Mouse (Mus musculus) heart, embryonic 16.5 days (tissue): ENCODE results near the gene Nid1. TPM values are rescaled to one million over a fixed set of nuclear protein-coding genes. Genes with fewer than 3 reads are reported as not detected.

ENCODE experiments used
- ATAC-seq: fragments of 200-750 bp; cut with Nextera tagmentation; replicated peaks from 2 replicates; pipeline ENCODE4 v1.8.0; 2017; ENCODE audit warnings: moderate number of reproducible peaks; ENCODE audit not compliant: insufficient read depth, low FRiP score; ENCODE audit errors: extremely low read depth
- H3K27ac ChIP-seq: fragments of 300-500 bp; sonication (generic); 2 replicates; pipeline ENCODE4 v1.5.1; 2014; ENCODE audit warnings: mild to moderate bottlenecking, low read length, control low read depth, moderate library complexity
- H3K27me3 ChIP-seq: fragments of 300-500 bp; sonication (generic); 2 replicates; pipeline ENCODE4 v1.6.1; 2014; ENCODE audit warnings: low read length, mixed read lengths; ENCODE audit not compliant: control insufficient read depth, insufficient read depth
- H3K36me3 ChIP-seq: fragments of 300-500 bp; sonication (generic); 2 replicates; pipeline ENCODE4 v1.6.1; 2014; ENCODE audit not compliant: control insufficient read depth, insufficient read depth
- H3K4me1 ChIP-seq: fragments of 300-500 bp; sonication (generic); 2 replicates; pipeline ENCODE4 v1.6.1; 2014; ENCODE audit warnings: low read length, mixed read lengths; ENCODE audit not compliant: control insufficient read depth, insufficient read depth
- H3K4me2 ChIP-seq: fragments of 300-500 bp; sonication (generic); 2 replicates; pipeline ENCODE4 v1.6.1; 2014; ENCODE audit warnings: low read depth, mild to moderate bottlenecking, control low read depth, low read length
- H3K4me3 ChIP-seq: fragments of 300-500 bp; sonication (generic); 2 replicates; pipeline ENCODE4 v1.5.1; 2014; ENCODE audit warnings: mild to moderate bottlenecking, control low read depth, low read length
- H3K9ac ChIP-seq: fragments of 300-500 bp; sonication (generic); 2 replicates; pipeline ENCODE4 v1.6.1; 2014; ENCODE audit warnings: low read length, control low read depth
- H3K9me3 ChIP-seq: fragments of 300-500 bp; sonication (generic); replicated peaks from 2 replicates; pipeline ENCODE4 v1.6.1; 2016; ENCODE audit warnings: low read length; ENCODE audit not compliant: control insufficient read depth
- WGBS: fragments of 180-500 bp; shearing (Covaris S2); extraction: QIAGEN DNeasy Blood & Tissue Kit; methylation state at CpG from one replicate; pipeline ENCODE4 v1.1.7; 2014; 5-methylcytosine and 5-hydroxymethylcytosine counted together
- polyA plus RNA-seq: library from polyadenylated mRNA; unstranded; fragments of >200 nt; fragmentation: Nextera tagmentation; extraction: Ambion mirVana; gene quantifications from 2 replicates; pipeline ENCODE4 v1.2.1, GENCODE M21; 2015

Gene Nid1
- polyA plus RNA-seq, 1 experiment from 2014 or later, result 91.9 TPM

GRCm38 (mm10) chr13:13520436-13520835 is 83.1 kb downstream of the Nid1 start:
- 84% methylated on average over 5 of the region's 5 CpGs for WGBS
- H3K27ac ChIP-seq, result no peak overlapping the region
- 0 out of 2 replicates have a peak, but pooled peaks cover 2% of the 10 kb centered on the region for H3K9me3 ChIP-seq
- H3K27me3 ChIP-seq, result no peaks in the 10 kb centered on the region
- ATAC-seq, result no peak
- H3K4me3 ChIP-seq, result no peak overlapping the region
- H3K4me1 ChIP-seq, result peaks cover 9% of the 10 kb centered on the region
- H3K4me2 ChIP-seq, result no peak overlapping the region
- no peak overlapping the region for H3K9ac ChIP-seq
- no peaks in the 10 kb centered on the region for H3K36me3 ChIP-seq

- H3K9me3 ChIP-seq, result no peaks in the 10 kb centered on the region
- no peak; the same call in 1 of the 2 replicates for ATAC-seq
- no peak overlapping the region for H3K4me2 ChIP-seq
- 61% methylated on average over 9 of the region's 9 CpGs for WGBS
- peaks cover 7% of the 10 kb centered on the region for H3K4me1 ChIP-seq
- no peak overlapping the region for H3K4me3 ChIP-seq
- no peak overlapping the region for H3K9ac ChIP-seq
- peak overlapping the region; percentile 46; the same call in 1 of the 2 replicates for H3K27ac ChIP-seq
- H3K36me3 ChIP-seq, result no peaks in the 10 kb centered on the region
- no peaks in the 10 kb centered on the region for H3K27me3 ChIP-seq
These were observed 86.6 kb downstream of the Nid1 start for GRCm38 (mm10) chr13:13523625-13524584.

- H3K4me2 ChIP-seq, result no peak overlapping the region
- no peaks in the 10 kb centered on the region for H3K36me3 ChIP-seq
- no peak overlapping the region for H3K4me3 ChIP-seq
- no peaks in the 10 kb centered on the region for H3K9me3 ChIP-seq
- WGBS, result 90% methylated on average over 2 of the region's 2 CpGs
- no peak overlapping the region for H3K9ac ChIP-seq
- H3K4me1 ChIP-seq, result peaks cover 7% of the 10 kb centered on the region
- ATAC-seq, result no peak
- no peaks in the 10 kb centered on the region for H3K27me3 ChIP-seq
- H3K27ac ChIP-seq, result no peak overlapping the region
These were observed 87.9 kb downstream of the Nid1 start for GRCm38 (mm10) chr13:13525205-13525604.

GRCm38 (mm10) chr13:13525877-13526276 is 88.5 kb downstream of the Nid1 start:
- no peak for ATAC-seq
- H3K4me3 ChIP-seq, result no peak overlapping the region
- H3K36me3 ChIP-seq, result no peaks in the 10 kb centered on the region
- no peak overlapping the region for H3K4me2 ChIP-seq
- H3K9me3 ChIP-seq, result no peaks in the 10 kb centered on the region
- H3K27ac ChIP-seq, result no peak overlapping the region
- no peaks in the 10 kb centered on the region for H3K27me3 ChIP-seq
- WGBS, result 82% methylated on average over 5 of the region's 5 CpGs
- peaks cover 7% of the 10 kb centered on the region for H3K4me1 ChIP-seq
- H3K9ac ChIP-seq, result no peak overlapping the region

- Histone ChIP-seq H3K9me3 (no peaks in the 10 kb centered on the region), H3K27me3 (no peaks in the 10 kb centered on the region), H3K4me1 (peaks cover 19% of the 10 kb centered on the region), H3K36me3 (no peaks in the 10 kb centered on the region), H3K27ac (no peak overlapping the region; the same call in 1 of the 2 replicates), H3K9ac (no peak overlapping the region), H3K4me2 (no peak overlapping the region), H3K4me3 (no peak overlapping the region)
- WGBS, result 42% methylated on average over 11 of the region's 11 CpGs
- peak; percentile 28; the same call in 1 of the 2 replicates for ATAC-seq
These were observed 91.8 kb downstream of the Nid1 start for GRCm38 (mm10) chr13:13529115-13529542.

GRCm38 (mm10) chr13:13530913-13531312 is 93.6 kb downstream of the Nid1 start:
- Histone ChIP-seq H3K9ac (no peak overlapping the region), H3K4me2 (no peak overlapping the region), H3K4me1 (peaks cover 15% of the 10 kb centered on the region), H3K36me3 (no peaks in the 10 kb centered on the region), H3K4me3 (no peak overlapping the region), H3K27me3 (no peaks in the 10 kb centered on the region), H3K27ac (peak overlapping the region; percentile 41; the same call in 1 of the 2 replicates), H3K9me3 (no peaks in the 10 kb centered on the region)
- 0 out of 2 replicates have a peak, but pooled peaks have one; percentile 18 for ATAC-seq
- 62% methylated on average over 4 of the region's 4 CpGs for WGBS

GRCm38 (mm10) chr13:13531923-13532322 is 94.6 kb downstream of the Nid1 start:
- Histone ChIP-seq H3K9me3 (no peaks in the 10 kb centered on the region), H3K36me3 (no peaks in the 10 kb centered on the region), H3K4me3 (no peak overlapping the region), H3K27ac (no peak overlapping the region), H3K4me1 (peaks cover 15% of the 10 kb centered on the region), H3K27me3 (no peaks in the 10 kb centered on the region), H3K9ac (no peak overlapping the region), H3K4me2 (no peak overlapping the region)
- 64% methylated on average over 7 of the region's 7 CpGs for WGBS
- ATAC-seq, result no peak

- H3K9me3 ChIP-seq, result no peaks in the 10 kb centered on the region
- H3K27ac ChIP-seq, result no peak overlapping the region
- ATAC-seq, result no peak
- no peaks in the 10 kb centered on the region for H3K27me3 ChIP-seq
- H3K4me2 ChIP-seq, result no peak overlapping the region
- WGBS, result 78% methylated on average over 2 of the region's 2 CpGs
- H3K9ac ChIP-seq, result no peak overlapping the region
- H3K4me1 ChIP-seq, result peaks cover 17% of the 10 kb centered on the region
- H3K4me3 ChIP-seq, result no peak overlapping the region
- H3K36me3 ChIP-seq, result no peaks in the 10 kb centered on the region
These were observed 99.2 kb downstream of the Nid1 start for GRCm38 (mm10) chr13:13536555-13536954.
